Mouse (Mus musculus) ES-E14 (cell line): Measurements from ENCODE around the gene Skil. TPM values are rescaled to one million over a fixed set of nuclear protein-coding genes. Genes with fewer than 3 reads are reported as not detected.

Experiments
- DNase-seq: peaks from one replicate; pipeline ENCODE4 v3.0.0-alpha.2; 2013; ENCODE audit warnings: low read depth, low spot score
- H3K27ac ChIP-seq: 2 replicates; pipeline ENCODE4 v1.5.1; 2012; ENCODE audit warnings: low read depth, mild to moderate bottlenecking, low read length, moderate library complexity, mixed read lengths; ENCODE audit not compliant: poor library complexity, insufficient read depth, severe bottlenecking
- H3K36me3 ChIP-seq: 2 replicates; pipeline ENCODE4 v1.6.1; 2012; ENCODE audit warnings: mild to moderate bottlenecking, low read length, moderate library complexity, mixed read lengths; ENCODE audit not compliant: control insufficient read depth, poor library complexity, insufficient read depth, severe bottlenecking
- H3K4me1 ChIP-seq, 2 experiments: fragments of 150-350 bp in 1 of 2; sonication (generic) in 1 of 2; 2 replicates each; pipeline ENCODE4 v1.6.1; 2012; ENCODE audit warnings: low read length in 2 of 2, mild to moderate bottlenecking in 1 of 2, mixed read lengths in 1 of 2; ENCODE audit not compliant: control insufficient read depth in 2 of 2, insufficient read depth in 2 of 2, poor library complexity in 1 of 2
- H3K4me3 ChIP-seq, 2 experiments: fragments of 150-350 bp in 1 of 2; sonication (generic) in 1 of 2; 2 replicates each; pipeline ENCODE4 v1.5.1; 2012; ENCODE audit warnings: low read length in 2 of 2, low read depth in 1 of 2, mild to moderate bottlenecking in 1 of 2, mixed read lengths in 1 of 2; ENCODE audit not compliant: insufficient read depth in 1 of 2, poor library complexity in 1 of 2, severe bottlenecking in 1 of 2
- H3K9ac ChIP-seq: 2 replicates; pipeline ENCODE4 v1.6.1; 2012; ENCODE audit warnings: low read depth, mild to moderate bottlenecking, low read length, mixed read lengths; ENCODE audit not compliant: poor library complexity, insufficient read depth, severe bottlenecking
- H3K9me3 ChIP-seq: fragments of 150-350 bp; sonication (generic); 2 replicates; pipeline ENCODE4 v1.6.1; 2012; ENCODE audit warnings: low read depth, mild to moderate bottlenecking, low read length; ENCODE audit not compliant: control insufficient read depth, insufficient read depth
- CHD2 ChIP-seq: IDR thresholded peaks from 2 replicates; pipeline ENCODE4 v1.6.1; 2014; ENCODE audit warnings: mild to moderate bottlenecking, low read depth, low read length, inconsistent platforms
- HCFC1 ChIP-seq: IDR thresholded peaks from 2 replicates; pipeline ENCODE4 v1.6.1; 2012; ENCODE audit warnings: low read length, inconsistent platforms, borderline replicate concordance; ENCODE audit not compliant: insufficient read depth
- MAFK ChIP-seq: IDR thresholded peaks from 2 replicates; pipeline ENCODE4 v1.6.1; 2014; ENCODE audit warnings: mild to moderate bottlenecking, low read depth, low read length, inconsistent platforms; ENCODE audit not compliant: insufficient read depth
- ZC3H11A ChIP-seq: IDR thresholded peaks from 2 replicates; pipeline ENCODE4 v1.6.1; 2012; ENCODE audit warnings: low read depth, mild to moderate bottlenecking, inconsistent platforms, low read length, borderline replicate concordance
- ZNF384 ChIP-seq: IDR thresholded peaks from 2 replicates; pipeline ENCODE4 v1.6.1; 2012; ENCODE audit warnings: low read depth, low read length, inconsistent platforms
- in situ Hi-C, 2 experiments: fragments of 600-800 bp; cut with MboI; formaldehyde crosslinking; loops; one replicate each; pipeline ENCODE4 v1.15.1; 2025; ENCODE audit warnings: low sequenced_read_pairs in 2 of 2, inconsistent platforms in 1 of 2; ENCODE audit not compliant: unreplicated experiment in 2 of 2
- total RNA-seq: library from RNA; depleted of rRNA; stranded (reverse); fragments of 300-350 nt; gene quantifications from 2 replicates; pipeline ENCODE4 v1.2.3, GENCODE M21; 2012

Skil gene
- total RNA-seq, 1 experiment: 68.9 TPM

DNA sequence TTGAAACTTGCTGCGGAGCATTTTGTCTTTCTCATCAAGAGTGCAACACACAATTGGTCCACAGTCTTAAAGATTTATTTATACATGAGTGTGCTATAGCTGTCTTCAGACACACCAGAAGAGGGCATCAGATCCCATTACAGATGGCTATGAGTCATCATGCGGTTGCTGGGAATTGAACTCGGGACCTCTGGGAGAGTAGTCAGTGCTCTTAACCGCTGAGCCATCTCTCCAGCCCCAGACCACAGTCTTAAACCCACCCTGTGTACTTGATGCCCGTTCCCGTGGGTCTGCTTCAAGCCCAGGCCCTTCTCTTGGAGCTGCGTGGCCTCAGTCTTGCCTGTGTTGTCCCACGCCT lies 34.1 kb upstream of the Skil start:
- peak overlapping the region; percentile 62; the same call in 1 of the 2 replicates for H3K9ac ChIP-seq
- TF ChIP-seq MAFK (no peak), ZC3H11A (no peak), HCFC1 (no peak), CHD2 (no peak), ZNF384 (no peak)
- H3K4me3 ChIP-seq: peak overlapping the region; percentile 47 to 49
- H3K36me3 ChIP-seq: no peaks in the 10 kb centered on the region
- peak overlapping the region; percentile 74 for H3K27ac ChIP-seq
- in situ Hi-C loops: no loop called here
- DNase-seq: peak; percentile 31
- H3K9me3 ChIP-seq: no peaks in the 10 kb centered on the region
- peaks cover 0 to 2% of the 10 kb centered on the region in 2 experiments; a peak in 1 of 4 replicates for H3K4me1 ChIP-seq

- DNase-seq: peak; percentile 30
- peak overlapping the region; percentile 74 for H3K27ac ChIP-seq
- no peaks in the 10 kb centered on the region for H3K9me3 ChIP-seq
- H3K36me3 ChIP-seq: no peaks in the 10 kb centered on the region
- peak overlapping the region; percentile 62; the same call in 1 of the 2 replicates for H3K9ac ChIP-seq
- no peak for TF ChIP-seq ZNF384
- TF ChIP-seq MAFK: peak; percentile 63; the same call in 1 of the 2 replicates
- peaks cover 0 to 2% of the 10 kb centered on the region in 2 experiments; a peak in 1 of 4 replicates for H3K4me1 ChIP-seq
- H3K4me3 ChIP-seq: peak overlapping the region; percentile 47 to 49
- in situ Hi-C loops: no loop called here
Observed at GRCm38 (mm10) chr3:31061103-31061785, 33.6 kb upstream of the Skil start.

DNA sequence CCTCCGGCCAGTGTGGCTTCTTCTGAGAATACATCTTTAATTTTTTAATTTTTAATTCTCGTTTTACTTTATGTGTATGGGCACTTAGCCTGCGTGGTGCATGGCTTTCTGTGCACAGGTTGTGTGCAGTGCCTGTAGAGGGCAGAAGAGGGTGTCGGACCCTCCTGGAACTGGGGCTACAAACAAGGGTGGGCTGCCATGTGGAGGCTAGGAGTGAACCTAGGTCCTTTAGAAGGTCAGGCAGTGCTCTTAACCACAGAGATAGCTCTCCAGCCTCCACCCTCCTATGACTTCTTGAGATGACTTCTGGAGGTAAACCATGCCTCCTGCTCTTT lies 33.1 kb upstream of the Skil start:
- TF ChIP-seq ZC3H11A (no peak), HCFC1 (no peak), CHD2 (no peak), ZNF384 (no peak), MAFK (no peak)
- no peaks in the 10 kb centered on the region for H3K36me3 ChIP-seq
- peak overlapping the region; percentile 47 to 49 for H3K4me3 ChIP-seq
- DNase-seq: peak; percentile 38
- no peak overlapping the region; the same call in 1 of the 2 replicates for H3K27ac ChIP-seq
- peak overlapping the region; percentile 62; the same call in 1 of the 2 replicates for H3K9ac ChIP-seq
- in situ Hi-C loops: no loop called here
- H3K4me1 ChIP-seq: peaks cover 0 to 2% of the 10 kb centered on the region in 2 experiments; a peak in 1 of 4 replicates
- no peaks in the 10 kb centered on the region for H3K9me3 ChIP-seq

DNA sequence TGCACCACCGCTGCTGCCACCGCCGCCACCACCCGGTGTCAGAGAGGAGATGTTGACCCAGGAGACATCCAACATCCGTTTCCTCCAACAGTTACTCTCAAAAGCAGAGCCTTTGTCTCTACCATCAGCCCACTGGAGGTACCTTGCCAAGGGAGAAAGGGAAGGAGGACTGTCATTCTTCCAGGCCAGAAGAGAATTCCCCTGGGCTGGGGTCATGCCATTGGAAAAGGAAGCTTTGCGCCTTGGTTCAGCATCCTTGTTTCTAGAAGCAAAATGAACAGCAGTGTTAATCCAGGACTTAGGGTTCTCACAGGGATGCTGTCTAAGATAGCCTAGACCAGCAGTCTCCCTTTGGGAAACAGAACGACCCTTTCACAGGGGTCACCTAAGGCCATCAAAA lies 32.5 kb upstream of the Skil start:
- DNase-seq: no peak
- Histone ChIP-seq H3K4me3 (no peak overlapping the region), H3K9me3 (no peaks in the 10 kb centered on the region), H3K27ac (no peak overlapping the region), H3K36me3 (no peaks in the 10 kb centered on the region), H3K9ac (no peak overlapping the region), H3K4me1 (peaks cover 0 to 2% of the 10 kb centered on the region in 2 experiments; a peak in 1 of 4 replicates)
- TF ChIP-seq ZNF384 (no peak), MAFK (no peak), ZC3H11A (no peak), CHD2 (no peak), HCFC1 (no peak)
- in situ Hi-C loops: no loop called here
